ENCODE assay signal across 22 mouse cellular contexts in genomic region chr2:117968731-117969130, GRCm38 (mm10).
"Had no signal": no experiment of that assay in that cellular context is flagged by ENCODE, and none has a peak within 500 bp of the region (broad histone marks: within the 10 kb centered on the region; RNA-seq: fewer than 3 reads in every experiment).

No protein-coding gene starts in this region.

- H3K4me1 ChIP-seq: heart, embryonic 13.5 days; heart, embryonic 15.5 days; hindbrain, embryonic 13.5 days; hindbrain, embryonic 15.5 days; limb, embryonic 13.5 days; limb, embryonic 15.5 days had no signal

- H3K4me3 ChIP-seq: heart, adult 2 months; heart, embryonic 13.5 days; heart, embryonic 15.5 days; hindbrain, embryonic 13.5 days; hindbrain, embryonic 15.5 days; limb, embryonic 13.5 days; limb, embryonic 15.5 days had no signal

- ATAC-seq: forebrain, postnatal 0 days; hindbrain, postnatal 0 days; intestine, postnatal 0 days had no signal

- H3K36me3 ChIP-seq: heart, embryonic 13.5 days; heart, embryonic 15.5 days; hindbrain, embryonic 13.5 days; hindbrain, embryonic 15.5 days; limb, embryonic 13.5 days; limb, embryonic 15.5 days had no signal

- DNase-seq: forebrain, postnatal 0 days; gastrocnemius, postnatal 14 days; heart, adult 11 months; heart, adult 2 months; heart, postnatal 14 days; heart, postnatal 36 days; kidney, adult 18-20 months; kidney, adult 8-10 months; kidney, postnatal 10 days; kidney, postnatal 25 days; layer of hippocampus, adult 9-11 months; layer of hippocampus, postnatal 36 days; left cerebral cortex, postnatal 4 days had no signal

- H3K9ac ChIP-seq: forebrain, postnatal 0 days; heart, embryonic 13.5 days; heart, embryonic 15.5 days; hindbrain, embryonic 13.5 days; hindbrain, embryonic 15.5 days; limb, embryonic 13.5 days; limb, embryonic 15.5 days had no signal

- H3K27me3 ChIP-seq: heart, embryonic 13.5 days; heart, embryonic 15.5 days; hindbrain, embryonic 13.5 days; hindbrain, embryonic 15.5 days; limb, embryonic 13.5 days; limb, embryonic 15.5 days had no signal

- H3K4me2 ChIP-seq: heart, embryonic 11.5 days; heart, embryonic 13.5 days; heart, embryonic 15.5 days; hindbrain, embryonic 13.5 days; hindbrain, embryonic 15.5 days; limb, embryonic 13.5 days; limb, embryonic 15.5 days had no signal

- H3K27ac ChIP-seq: heart, adult 2 months; heart, embryonic 13.5 days; heart, embryonic 15.5 days; hindbrain, embryonic 13.5 days; hindbrain, embryonic 15.5 days; hindbrain, postnatal 0 days; limb, embryonic 13.5 days; limb, embryonic 15.5 days had no signal

- H3K9me3 ChIP-seq: hindbrain, embryonic 15.5 days; limb, embryonic 15.5 days had no signal
